Mouse (Mus musculus): ENCODE results near the gene Ptpn1. TPM values are rescaled to one million over a fixed set of nuclear protein-coding genes. Genes with fewer than 3 reads are reported as not detected.

Ptpn1 gene
- polyA plus RNA-seq (2011; ENCODE audit: insufficient read depth, insufficient read length, low replicate concordance, missing spikeins): 13.7 and 34.3 TPM in 2 replicates

DNA sequence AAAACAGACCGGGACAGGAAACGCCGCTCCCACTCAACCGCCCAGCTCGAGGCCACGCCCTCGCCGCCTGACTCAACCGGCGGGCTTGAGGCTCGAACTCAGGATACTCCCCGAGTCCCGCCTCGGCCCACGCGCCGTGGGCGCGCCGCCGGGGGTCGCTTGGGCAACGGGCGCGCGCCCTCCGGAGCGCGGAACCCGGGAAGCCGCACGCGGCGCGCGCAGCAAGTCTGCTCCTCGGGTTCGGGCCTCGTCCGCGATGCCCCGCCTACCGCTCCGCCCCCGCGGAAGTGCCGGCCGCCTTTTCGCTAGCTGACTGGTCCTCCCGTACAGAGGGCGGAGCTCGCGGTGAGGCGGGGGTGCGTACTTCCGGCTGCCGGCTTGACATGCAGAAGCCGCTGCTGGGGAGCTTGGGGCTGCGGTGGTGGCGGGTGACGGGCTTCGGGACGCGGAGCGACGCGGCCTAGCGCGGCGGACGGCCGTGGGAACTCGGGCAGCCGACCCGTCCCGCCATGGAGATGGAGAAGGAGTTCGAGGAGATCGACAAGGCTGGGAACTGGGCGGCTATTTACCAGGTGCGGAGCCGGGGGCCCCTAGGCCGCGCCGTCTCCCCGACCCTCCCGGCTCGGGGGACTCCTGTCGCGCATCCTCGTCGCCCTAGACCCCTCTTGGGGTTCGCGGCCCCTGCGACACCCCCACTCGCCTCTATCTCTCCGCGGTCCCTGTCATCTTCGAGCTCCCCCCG lies at the start of gene Ptpn1:
TSS of gene Ptpn1 (plus strand) at position 73 of the 742 bp plus-strand sequence.
- peak within 1 kb of the TSS; percentile 89 for H3K4me3 ChIP-seq (replicated peaks; ENCODE audit: control insufficient read depth, low read depth, low read length)
- WGBS: under 1% methylated on average over 99 of the region's 99 CpGs
- TF ChIP-seq POLR2A (IDR thresholded peaks at IDR 0.05; ENCODE audit: borderline replicate concordance, control insufficient read depth, low read depth, low read length) (peak; percentile 95), CTCF (IDR thresholded peaks at IDR 0.05; ENCODE audit: control insufficient read depth, insufficient read depth, low read length) (no peak)
- peak within 1 kb of the TSS; percentile 94 for H3K27ac ChIP-seq (ENCODE audit: control insufficient read depth, insufficient read depth, low read depth, low read length, poor library complexity)
- H3K4me1 ChIP-seq (ENCODE audit: control insufficient read depth, insufficient read depth, low read length): peaks cover 3% of the 10 kb centered on the region; the same call in 1 of the 2 replicates

DNA sequence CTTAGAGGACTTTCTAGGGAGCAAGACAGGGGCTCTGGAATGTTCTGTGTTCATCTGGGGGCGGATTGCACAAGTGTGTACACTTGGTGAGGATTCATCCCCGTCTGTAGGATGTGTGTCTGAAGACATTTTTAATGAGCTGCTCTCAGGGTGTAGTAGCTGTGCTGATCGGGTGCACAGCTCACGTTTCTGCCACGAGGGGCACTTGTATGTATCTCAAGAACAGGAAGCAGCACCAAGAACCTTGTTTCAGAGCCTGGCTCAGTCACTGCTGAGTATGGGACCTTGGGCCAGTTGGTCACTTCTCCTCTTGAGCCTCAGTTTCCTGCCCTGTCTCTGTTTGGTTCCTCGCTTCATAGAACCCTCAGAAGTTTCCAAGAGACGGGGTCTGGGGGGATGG lies 45.4 kb upstream of the Ptpn1 start:
- H3K4me3 ChIP-seq (replicated peaks; ENCODE audit: control insufficient read depth, low read depth, low read length): no peak overlapping the region
- no peaks in the 10 kb centered on the region; the same call in 1 of the 2 replicates for H3K4me1 ChIP-seq (ENCODE audit: control insufficient read depth, insufficient read depth, low read length)
- TF ChIP-seq POLR2A (IDR thresholded peaks at IDR 0.05; ENCODE audit: borderline replicate concordance, control insufficient read depth, low read depth, low read length): no peak
- 0 out of 2 replicates have a peak, but pooled peaks have one; percentile 19 for TF ChIP-seq CTCF (IDR thresholded peaks at IDR 0.05; ENCODE audit: control insufficient read depth, insufficient read depth, low read length)
- WGBS: 34% methylated on average over 7 of the region's 7 CpGs
- H3K27ac ChIP-seq (ENCODE audit: control insufficient read depth, insufficient read depth, low read depth, low read length, poor library complexity): no peak overlapping the region

DNA sequence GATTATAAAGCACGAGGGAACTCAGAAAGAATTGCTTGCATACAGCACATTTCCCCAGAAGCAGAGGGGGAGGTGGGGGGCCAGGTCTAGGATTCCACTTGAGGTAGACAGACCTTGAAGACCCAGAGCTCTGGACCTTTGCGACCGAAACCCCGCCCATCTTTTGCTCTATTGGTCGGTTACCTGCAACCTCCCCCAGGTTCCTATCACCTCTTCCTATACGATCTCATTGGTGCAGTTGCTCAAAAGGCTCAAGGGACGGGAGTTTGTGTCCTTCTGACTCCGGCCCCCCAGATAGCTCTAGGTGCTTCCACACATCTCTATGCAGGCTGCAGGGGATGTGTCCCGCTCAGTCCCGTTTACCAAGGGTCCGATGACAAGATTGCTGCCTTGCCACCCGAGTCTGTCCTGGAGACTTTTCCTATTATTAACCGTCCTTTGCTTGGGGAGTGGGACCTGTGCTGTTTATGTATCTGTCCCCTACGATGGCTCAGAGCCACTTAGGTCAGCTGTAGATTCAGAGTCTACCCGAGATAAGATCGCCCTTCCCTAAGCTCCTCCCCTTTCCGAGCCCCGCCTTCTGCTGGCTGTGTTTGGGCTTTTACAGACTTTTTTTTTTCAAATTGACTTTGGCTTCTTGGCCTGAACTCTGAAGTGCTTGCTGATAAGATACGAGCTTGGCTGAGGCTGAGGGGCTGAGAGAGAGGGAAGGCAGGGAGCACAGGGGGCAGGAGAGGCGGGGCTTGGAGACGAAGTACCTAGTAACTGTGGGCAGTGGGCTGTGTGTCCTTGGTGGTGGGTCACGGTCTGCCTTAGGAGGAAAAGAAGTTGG lies 44.1 kb upstream of the Ptpn1 start:
- Histone ChIP-seq H3K4me3 (replicated peaks; ENCODE audit: control insufficient read depth, low read depth, low read length) (peak overlapping the region; percentile 13), H3K4me1 (ENCODE audit: control insufficient read depth, insufficient read depth, low read length) (no peaks in the 10 kb centered on the region; the same call in 1 of the 2 replicates), H3K27ac (ENCODE audit: control insufficient read depth, insufficient read depth, low read depth, low read length, poor library complexity) (no peak overlapping the region)
- TF ChIP-seq CTCF (IDR thresholded peaks at IDR 0.05; ENCODE audit: control insufficient read depth, insufficient read depth, low read length): no peak
- TF ChIP-seq POLR2A (IDR thresholded peaks at IDR 0.05; ENCODE audit: borderline replicate concordance, control insufficient read depth, low read depth, low read length): no peak
- WGBS: 12% methylated on average over 22 of the region's 22 CpGs

DNA sequence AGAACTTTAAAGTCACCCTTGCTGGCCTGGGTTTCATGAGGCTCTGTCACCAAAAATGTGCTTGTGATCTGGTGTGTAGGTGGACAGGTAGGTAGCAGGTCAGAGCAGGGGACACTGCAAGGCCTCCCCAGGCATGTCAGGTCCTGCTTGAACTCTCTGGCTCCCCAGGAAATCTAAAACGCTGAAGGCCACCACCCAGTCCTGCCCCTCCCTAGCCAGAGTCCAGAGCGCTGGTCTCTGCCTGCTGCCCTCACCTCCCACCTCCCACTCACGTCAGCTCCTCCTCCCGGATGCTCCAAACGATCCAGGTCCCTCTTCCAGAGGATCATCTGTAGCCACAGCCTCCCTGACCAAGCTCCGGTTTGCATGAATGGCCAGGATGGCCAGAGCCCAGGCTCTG lies 43.0 kb upstream of the Ptpn1 start:
- 79% methylated on average over 6 of the region's 6 CpGs for WGBS
- Histone ChIP-seq H3K4me1 (ENCODE audit: control insufficient read depth, insufficient read depth, low read length) (no peaks in the 10 kb centered on the region; the same call in 1 of the 2 replicates), H3K4me3 (replicated peaks; ENCODE audit: control insufficient read depth, low read depth, low read length) (no peak overlapping the region), H3K27ac (ENCODE audit: control insufficient read depth, insufficient read depth, low read depth, low read length, poor library complexity) (no peak overlapping the region)
- TF ChIP-seq POLR2A (IDR thresholded peaks at IDR 0.05; ENCODE audit: borderline replicate concordance, control insufficient read depth, low read depth, low read length) (no peak), CTCF (IDR thresholded peaks at IDR 0.05; ENCODE audit: control insufficient read depth, insufficient read depth, low read length) (no peak)

DNA sequence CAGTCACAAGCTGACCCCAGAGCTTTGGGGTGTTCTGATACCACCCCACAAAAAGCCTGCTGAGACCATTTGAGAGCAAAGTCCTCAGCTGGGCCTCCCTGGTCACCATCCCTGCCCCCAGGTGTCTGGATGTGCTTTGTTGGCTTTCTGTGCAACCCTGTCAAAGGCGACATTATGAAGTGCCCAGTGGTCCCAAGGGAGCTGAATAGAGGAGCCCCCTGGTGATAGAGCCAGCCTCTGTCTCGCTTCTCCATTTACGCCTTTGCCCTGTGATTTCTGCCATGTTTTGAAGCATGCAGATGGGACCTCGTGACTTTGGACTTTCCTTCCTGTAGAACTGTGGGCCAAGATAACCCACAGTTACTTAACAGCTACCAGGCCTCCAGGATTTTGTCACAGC lies 42.0 kb upstream of the Ptpn1 start:
- H3K4me1 ChIP-seq (ENCODE audit: control insufficient read depth, insufficient read depth, low read length): no peaks in the 10 kb centered on the region; the same call in 1 of the 2 replicates

DNA sequence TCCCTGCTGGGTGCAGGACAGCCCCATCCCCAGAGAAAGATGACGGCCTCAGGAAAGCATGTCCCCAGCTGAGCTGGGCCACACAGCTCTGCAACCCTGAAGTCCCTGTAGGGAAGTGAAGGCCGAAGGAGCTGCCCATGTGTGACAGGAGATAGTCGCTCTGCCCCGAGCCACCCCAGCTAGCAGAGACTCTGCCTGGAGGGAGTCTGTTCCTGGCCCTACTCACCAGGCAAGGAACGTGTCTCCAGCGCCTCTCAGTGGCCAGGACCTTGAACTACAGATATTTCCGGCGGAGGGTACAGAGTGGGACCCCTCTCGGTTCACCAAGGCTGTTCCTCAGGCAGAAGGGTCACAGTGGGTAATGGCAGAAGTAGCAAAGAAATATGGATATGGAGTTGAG lies 39.9 kb upstream of the Ptpn1 start:
- 7% methylated on average over 9 of the region's 9 CpGs for WGBS
- Histone ChIP-seq H3K4me1 (ENCODE audit: control insufficient read depth, insufficient read depth, low read length) (no peaks in the 10 kb centered on the region; the same call in 1 of the 2 replicates), H3K4me3 (replicated peaks; ENCODE audit: control insufficient read depth, low read depth, low read length) (no peak overlapping the region), H3K27ac (ENCODE audit: control insufficient read depth, insufficient read depth, low read depth, low read length, poor library complexity) (no peak overlapping the region)
- TF ChIP-seq CTCF (IDR thresholded peaks at IDR 0.05; ENCODE audit: control insufficient read depth, insufficient read depth, low read length) (peak; percentile 91), POLR2A (IDR thresholded peaks at IDR 0.05; ENCODE audit: borderline replicate concordance, control insufficient read depth, low read depth, low read length) (no peak)

More for the DNA sequence above, 42.0 kb upstream of the Ptpn1 start:
- TF ChIP-seq POLR2A (IDR thresholded peaks at IDR 0.05; ENCODE audit: borderline replicate concordance, control insufficient read depth, low read depth, low read length) (no peak), CTCF (IDR thresholded peaks at IDR 0.05; ENCODE audit: control insufficient read depth, insufficient read depth, low read length) (no peak)
- no peak overlapping the region for H3K4me3 ChIP-seq (replicated peaks; ENCODE audit: control insufficient read depth, low read depth, low read length)
- H3K27ac ChIP-seq (ENCODE audit: control insufficient read depth, insufficient read depth, low read depth, low read length, poor library complexity): no peak overlapping the region
- WGBS: 45% methylated on average over 4 of the region's 4 CpGs

DNA sequence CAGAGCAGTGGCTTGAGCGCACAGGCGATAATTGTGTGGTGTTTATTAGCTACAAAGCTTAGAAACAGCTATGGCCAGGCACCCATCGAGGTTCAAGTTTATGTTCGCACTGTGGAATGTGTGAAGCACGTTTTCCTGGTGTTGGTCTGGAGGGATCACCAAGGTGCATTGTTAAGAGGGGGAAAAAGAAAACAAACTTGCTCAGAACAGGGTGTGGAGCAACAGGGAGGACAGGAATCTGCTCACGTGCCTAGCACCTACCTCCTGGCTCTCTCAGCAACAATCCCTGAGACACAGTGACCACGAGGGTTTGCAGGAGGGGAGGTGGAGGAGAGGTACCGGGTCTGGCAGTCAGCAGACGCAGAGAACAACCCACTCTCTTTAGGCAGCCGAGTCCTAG lies 38.2 kb upstream of the Ptpn1 start:
- no peaks in the 10 kb centered on the region; the same call in 1 of the 2 replicates for H3K4me1 ChIP-seq (ENCODE audit: control insufficient read depth, insufficient read depth, low read length)
- 71% methylated on average over 10 of the region's 10 CpGs for WGBS
- TF ChIP-seq POLR2A (IDR thresholded peaks at IDR 0.05; ENCODE audit: borderline replicate concordance, control insufficient read depth, low read depth, low read length) (no peak), CTCF (IDR thresholded peaks at IDR 0.05; ENCODE audit: control insufficient read depth, insufficient read depth, low read length) (no peak)

DNA sequence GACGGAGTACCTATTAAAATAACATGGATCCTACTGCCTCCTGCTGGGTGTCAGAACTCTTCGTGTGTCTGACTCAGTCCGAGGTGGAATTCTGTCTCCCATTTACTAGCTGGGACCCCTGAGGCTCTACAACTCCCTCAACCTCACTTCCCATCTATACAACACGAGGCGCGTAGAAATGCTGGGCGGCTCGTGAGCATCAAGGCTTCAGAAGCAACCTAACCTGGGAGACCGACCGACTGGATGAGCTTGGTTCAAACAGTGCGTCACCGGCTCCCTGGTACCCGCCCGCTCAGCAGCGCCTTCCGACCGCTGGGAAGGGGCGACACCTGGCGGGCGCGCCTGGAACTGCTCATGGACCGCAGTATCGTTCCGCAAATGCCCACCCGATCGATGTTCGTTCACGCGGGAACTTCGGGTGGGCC lies 36.9 kb upstream of the Ptpn1 start:
- under 1% methylated on average over 30 of the region's 30 CpGs for WGBS
- TF ChIP-seq POLR2A (IDR thresholded peaks at IDR 0.05; ENCODE audit: borderline replicate concordance, control insufficient read depth, low read depth, low read length) (peak; percentile 32; the same call in 1 of the 2 replicates), CTCF (IDR thresholded peaks at IDR 0.05; ENCODE audit: control insufficient read depth, insufficient read depth, low read length) (peak; percentile 93)
- peak overlapping the region; percentile 45; the same call in 1 of the 2 replicates for H3K27ac ChIP-seq (ENCODE audit: control insufficient read depth, insufficient read depth, low read depth, low read length, poor library complexity)

More for the DNA sequence above, 38.2 kb upstream of the Ptpn1 start:
- no peak overlapping the region for H3K27ac ChIP-seq (ENCODE audit: control insufficient read depth, insufficient read depth, low read depth, low read length, poor library complexity)
- H3K4me3 ChIP-seq (replicated peaks; ENCODE audit: control insufficient read depth, low read depth, low read length): no peak overlapping the region

More for the DNA sequence above, 36.9 kb upstream of the Ptpn1 start:
- Histone ChIP-seq H3K4me3 (replicated peaks; ENCODE audit: control insufficient read depth, low read depth, low read length) (no peak overlapping the region), H3K4me1 (ENCODE audit: control insufficient read depth, insufficient read depth, low read length) (no peaks in the 10 kb centered on the region; the same call in 1 of the 2 replicates)

Data from bone marrow, adult 2 months (tissue).